Mouse (Mus musculus): ENCODE results near the gene Tenm4. TPM values are rescaled to one million over a fixed set of nuclear protein-coding genes. Genes with fewer than 3 reads are reported as not detected.

Tenm4 gene
- polyA plus RNA-seq, 1 experiment from 2014 or later = 5.4 TPM

GRCm38 (mm10) chr7:96745956-96746355, 574.9 kb downstream of the Tenm4 start:
- in situ Hi-C loops (cut with MboI; ENCODE audit: low pct_unique_long_range_greater_than_20kb) = no loop called here
- no peak for TF ChIP-seq CTCF (IDR thresholded peaks at IDR 0.05)
- CTCF ChIA-PET = interaction anchor here (1.8 kb wide), 1 partner anchor 13 kb away, joined by 4 read pairs; no protein-coding TSS in a partner anchor
- POLR2A ChIA-PET = no interaction called here
- DNase-seq (ENCODE audit: low read depth, low spot score) (no peak), ATAC-seq (no peak)
- H3K27me3 ChIP-seq = no peaks in the 10 kb centered on the region

- no peak for TF ChIP-seq CTCF (IDR thresholded peaks at IDR 0.05)
- H3K27me3 ChIP-seq = no peaks in the 10 kb centered on the region
- POLR2A ChIA-PET = interaction anchor here (0.7 kb wide), 1 partner anchor 1919 kb away, joined by 3 read pairs; no protein-coding TSS in a partner anchor
- CTCF ChIA-PET = interaction anchor here (1.8 kb wide), 1 partner anchor 14 kb away, joined by 4 read pairs; no protein-coding TSS in a partner anchor
- in situ Hi-C loops (cut with MboI; ENCODE audit: low pct_unique_long_range_greater_than_20kb) = no loop called here
- DNase-seq (ENCODE audit: low read depth, low spot score) (no peak), ATAC-seq (no peak)
Observed at GRCm38 (mm10) chr7:96746706-96747105, 575.7 kb downstream of the Tenm4 start.

- peak; percentile 34 for DNase-seq (ENCODE audit: low read depth, low spot score)
- ATAC-seq = peak; percentile 51
- no peaks in the 10 kb centered on the region for H3K27me3 ChIP-seq
- TF ChIP-seq CTCF (IDR thresholded peaks at IDR 0.05) = no peak
- ChIA-PET POLR2A (no interaction called here), CTCF (interaction anchor here (1.5 kb wide), 1 partner anchor 9 kb away, joined by 5 read pairs; no protein-coding TSS in a partner anchor)
- in situ Hi-C loops (cut with MboI; ENCODE audit: low pct_unique_long_range_greater_than_20kb) = no loop called here
Observed at GRCm38 (mm10) chr7:96748538-96749045, 577.5 kb downstream of the Tenm4 start.

DNA sequence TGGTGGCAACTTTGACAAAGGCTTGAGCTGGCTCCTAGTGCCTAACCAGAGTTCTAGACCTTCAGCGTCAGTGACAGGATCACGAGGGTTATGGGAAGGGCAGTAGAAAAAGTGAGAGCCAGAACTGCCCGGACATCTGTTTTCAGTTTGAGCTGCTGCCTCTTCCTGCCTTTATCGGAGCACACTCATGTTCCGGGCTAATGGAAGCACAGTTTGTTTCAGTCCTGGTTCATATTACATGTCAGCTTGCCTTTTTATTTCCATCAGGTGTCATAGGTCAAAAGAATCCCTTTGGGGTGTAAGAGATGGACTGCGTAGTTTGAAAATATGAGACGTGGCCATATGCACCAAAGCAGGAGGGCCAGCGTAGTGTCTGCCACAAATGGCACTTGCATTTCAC, 578.7 kb downstream of the Tenm4 start:
- TF ChIP-seq CTCF (IDR thresholded peaks at IDR 0.05) = no peak
- ChIA-PET CTCF (interaction anchor here (1.2 to 1.5 kb wide), 2 partner anchors 8 to 26 kb away, joined by 3 to 5 read pairs; no protein-coding TSS in a partner anchor), POLR2A (interaction anchor here (1.4 kb wide), 1 partner anchor 9 kb away, joined by 4 read pairs; no protein-coding TSS in a partner anchor)
- no peak for DNase-seq (ENCODE audit: low read depth, low spot score)
- no peak for ATAC-seq
- H3K27me3 ChIP-seq = no peaks in the 10 kb centered on the region
- in situ Hi-C loops (cut with MboI; ENCODE audit: low pct_unique_long_range_greater_than_20kb) = no loop called here

- in situ Hi-C loops (cut with MboI; ENCODE audit: low pct_unique_long_range_greater_than_20kb) = no loop called here
- ATAC-seq = no peak
Observed at GRCm38 (mm10) chr7:96751236-96751635, 580.2 kb downstream of the Tenm4 start.

GRCm38 (mm10) chr7:96752776-96753175, 581.7 kb downstream of the Tenm4 start:
- ATAC-seq (no peak), DNase-seq (ENCODE audit: low read depth, low spot score) (no peak)
- no peak for TF ChIP-seq CTCF (IDR thresholded peaks at IDR 0.05)
- ChIA-PET POLR2A (no interaction called here), CTCF (interaction anchor here (1.5 kb wide), 1 partner anchor 99 kb away, joined by 3 read pairs; no protein-coding TSS in a partner anchor)
- H3K27me3 ChIP-seq = no peaks in the 10 kb centered on the region
- in situ Hi-C loops (cut with MboI; ENCODE audit: low pct_unique_long_range_greater_than_20kb) = no loop called here

More at GRCm38 (mm10) chr7:96751236-96751635, 580.2 kb downstream of the Tenm4 start:
- H3K27me3 ChIP-seq = no peaks in the 10 kb centered on the region
- TF ChIP-seq CTCF (IDR thresholded peaks at IDR 0.05) = no peak
- POLR2A ChIA-PET = no interaction called here
- no peak for DNase-seq (ENCODE audit: low read depth, low spot score)
- CTCF ChIA-PET = interaction anchor here (1.1 to 1.5 kb wide), 2 partner anchors 15 to 19 kb away, joined by 3 to 6 read pairs; no protein-coding TSS in a partner anchor

- ATAC-seq (no peak), DNase-seq (ENCODE audit: low read depth, low spot score) (no peak)
- CTCF ChIA-PET = interaction anchor here (1.5 kb wide), 1 partner anchor 100 kb away, joined by 3 read pairs; no protein-coding TSS in a partner anchor
- no peaks in the 10 kb centered on the region for H3K27me3 ChIP-seq
- POLR2A ChIA-PET = no interaction called here
- no peak for TF ChIP-seq CTCF (IDR thresholded peaks at IDR 0.05)
- in situ Hi-C loops (cut with MboI; ENCODE audit: low pct_unique_long_range_greater_than_20kb) = no loop called here
Observed at GRCm38 (mm10) chr7:96753335-96754095, 582.5 kb downstream of the Tenm4 start.

GRCm38 (mm10) chr7:96754175-96754574, 583.1 kb downstream of the Tenm4 start:
- CTCF ChIA-PET = no interaction called here
- H3K27me3 ChIP-seq = no peaks in the 10 kb centered on the region
- POLR2A ChIA-PET = no interaction called here
- no peak for ATAC-seq
- in situ Hi-C loops (cut with MboI; ENCODE audit: low pct_unique_long_range_greater_than_20kb) = no loop called here
- no peak for DNase-seq (ENCODE audit: low read depth, low spot score)
- TF ChIP-seq CTCF (IDR thresholded peaks at IDR 0.05) = no peak

DNA sequence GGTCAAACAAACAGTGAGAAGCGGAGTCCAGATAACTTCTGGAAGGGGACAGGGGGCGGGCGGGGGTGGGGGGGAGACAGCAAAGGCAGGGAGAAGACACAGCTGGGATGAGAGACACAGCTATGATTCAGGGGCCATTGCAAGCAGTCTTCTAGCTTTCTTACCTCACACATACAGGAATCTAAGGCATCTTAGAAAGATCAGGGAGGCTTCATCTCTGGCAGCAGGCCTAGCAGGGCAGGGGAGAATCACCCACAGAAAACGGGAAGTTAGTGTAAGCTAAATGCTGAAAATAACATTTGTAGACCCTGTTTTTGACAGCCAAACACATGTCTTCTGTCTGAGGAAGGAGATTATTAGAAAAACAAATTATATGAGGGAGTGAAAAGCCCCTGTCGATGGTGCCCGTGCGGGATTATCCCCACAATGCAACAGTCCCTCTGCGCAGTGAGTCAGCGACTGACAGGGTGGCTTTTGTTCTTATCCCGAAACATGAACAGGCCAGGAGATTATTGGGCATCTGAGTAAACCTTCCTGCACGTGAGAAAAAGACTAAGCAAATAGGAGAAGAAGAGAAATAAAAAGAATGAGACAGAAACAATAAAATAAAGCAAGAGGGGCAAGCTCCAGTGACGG, 584.5 kb downstream of the Tenm4 start:
- in situ Hi-C loops (cut with MboI; ENCODE audit: low pct_unique_long_range_greater_than_20kb) = loop anchor here (5.0 kb wide), 1 partner anchor 52 kb away; no protein-coding TSS in a partner anchor
- H3K27me3 ChIP-seq = no peaks in the 10 kb centered on the region
- ATAC-seq = peak; percentile 60
- TF ChIP-seq CTCF (IDR thresholded peaks at IDR 0.05) = no peak
- no peak for DNase-seq (ENCODE audit: low read depth, low spot score)
- ChIA-PET POLR2A (no interaction called here), CTCF (no interaction called here)

GRCm38 (mm10) chr7:96756104-96756742, 585.2 kb downstream of the Tenm4 start:
- POLR2A ChIA-PET = no interaction called here
- CTCF ChIA-PET = no interaction called here
- ATAC-seq (no peak), DNase-seq (ENCODE audit: low read depth, low spot score) (no peak)
- no peak for TF ChIP-seq CTCF (IDR thresholded peaks at IDR 0.05)
- in situ Hi-C loops (cut with MboI; ENCODE audit: low pct_unique_long_range_greater_than_20kb) = loop anchor here (5.0 kb wide), 1 partner anchor 51 kb away; no protein-coding TSS in a partner anchor
- H3K27me3 ChIP-seq = no peaks in the 10 kb centered on the region

Measured in Patski (cell line).